Mouse (Mus musculus) hematopoietic multipotent progenitor cell, adult 10-12 weeks (in vitro differentiated cells): Measurements from ENCODE around the gene Tesk2. TPM values are rescaled to one million over a fixed set of nuclear protein-coding genes. Genes with fewer than 3 reads are reported as not detected.

Experiments
- polyA plus RNA-seq: library from polyadenylated mRNA; stranded (reverse); fragments of >175 nt; gene quantifications from 2 replicates; pipeline ENCODE4 v1.2.3, GENCODE M21; 2012; ENCODE audit warnings: low replicate concordance

Tesk2 gene
- 3.9 and 9.9 TPM in 2 replicates for polyA plus RNA-seq

DNA sequence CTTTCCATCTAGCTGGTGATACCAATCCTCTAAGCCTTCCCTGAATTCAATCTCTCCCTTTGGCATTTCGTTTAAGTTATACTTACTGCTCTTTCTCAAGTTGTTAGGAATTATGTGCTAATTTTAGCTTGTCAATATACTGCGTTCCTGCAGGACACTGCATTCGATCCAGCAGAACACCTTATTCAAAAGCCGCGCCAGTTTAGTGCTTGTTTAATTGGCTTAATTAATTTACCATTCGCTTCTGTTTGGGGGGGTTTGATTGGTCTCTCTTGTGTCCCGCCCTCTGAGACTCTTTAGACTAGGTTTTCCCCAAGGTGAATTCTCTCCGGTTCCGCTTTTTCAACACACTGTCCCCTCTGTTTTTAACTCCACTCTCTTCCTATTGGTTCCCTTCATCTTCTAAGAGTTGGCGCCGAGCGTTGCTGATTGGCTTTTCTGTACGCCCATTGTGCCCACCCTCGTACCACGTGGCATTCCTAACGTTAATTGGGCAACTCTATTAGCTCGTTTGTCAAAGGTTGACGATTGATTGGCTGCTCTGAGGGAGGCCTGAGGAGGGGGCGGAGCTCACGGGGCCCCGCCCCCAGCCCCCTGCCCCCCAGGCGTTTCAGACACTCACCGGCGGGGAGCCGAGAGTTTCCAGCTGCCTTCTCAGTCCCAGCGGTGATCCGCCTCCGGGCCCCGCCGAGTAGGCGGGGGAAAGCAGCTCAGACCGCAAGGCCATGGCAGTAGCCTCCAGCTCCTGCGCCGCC is at the start of gene Tesk2:
Tesk2 (plus strand) TSS at position 606 of the 755 bp plus-strand sequence.

DNA sequence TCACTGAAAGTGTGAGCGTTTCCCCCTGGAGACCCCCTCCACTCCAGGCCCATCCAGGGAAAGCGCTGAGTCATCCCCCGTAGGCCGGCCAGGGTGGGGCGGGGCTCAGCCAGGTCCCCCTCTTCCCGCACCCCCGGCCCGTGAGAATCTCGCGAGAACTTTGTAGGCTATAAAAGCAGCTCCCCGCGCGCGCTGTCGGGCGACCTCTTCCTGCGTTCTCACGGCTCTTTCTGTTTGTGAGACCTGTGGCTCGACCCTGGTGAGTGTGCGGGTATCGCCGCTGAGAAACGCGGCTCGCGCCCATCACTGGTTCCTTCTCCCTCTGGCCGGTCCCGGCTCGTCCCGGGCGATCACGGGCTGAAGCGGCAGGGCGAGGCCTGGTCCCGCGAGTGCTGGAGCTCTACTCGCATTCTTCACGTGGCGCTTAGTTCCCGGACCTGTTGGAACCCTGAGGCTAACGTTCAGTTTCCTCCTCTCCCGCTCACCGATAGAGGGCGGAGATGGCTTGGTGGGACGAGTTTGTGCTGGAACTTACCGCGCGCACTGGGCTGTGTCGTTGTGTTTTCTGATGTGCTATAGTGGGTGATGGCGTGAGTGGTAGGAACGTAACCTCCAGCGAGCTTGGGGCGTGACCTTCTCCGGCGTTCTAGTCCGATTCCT is 35.2 kb upstream of the Tesk2 start, which contains the start of gene Prdx1:
Prdx1 (plus strand) TSS at position 143 of the 660 bp plus-strand sequence.

DNA sequence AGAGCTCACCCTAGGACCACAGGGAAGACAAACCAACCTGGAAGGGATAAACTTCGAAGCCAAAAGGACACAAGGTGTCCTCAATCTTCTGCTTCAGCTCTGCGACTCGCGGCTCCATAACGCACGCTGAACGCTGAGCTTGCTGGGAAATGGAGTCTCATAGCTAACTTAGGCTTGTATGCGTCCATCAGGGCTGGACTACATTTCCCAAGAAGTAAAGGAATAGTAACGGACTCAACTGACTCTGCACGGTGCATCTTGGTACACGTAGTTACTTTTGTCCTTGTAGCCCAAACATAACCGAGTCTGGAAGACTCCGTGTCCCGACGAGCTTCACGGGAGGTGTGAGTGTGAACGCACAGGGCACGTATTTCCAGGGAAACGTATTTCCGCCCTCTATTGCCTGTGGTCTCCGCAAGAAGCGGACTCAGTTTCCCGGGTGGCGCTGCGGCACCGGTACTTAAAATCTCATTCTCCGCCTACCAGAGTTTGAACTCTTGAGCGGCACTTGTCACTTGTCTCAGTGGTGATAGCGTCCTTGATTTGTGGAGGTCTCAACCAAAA is 12.5 kb upstream of the Tesk2 start, which contains the start of the genes Mmachc and Ccdc163:
Mmachc (minus strand) TSS at position 206 of the 564 bp plus-strand sequence.
Ccdc163 (plus strand) TSS at position 309 of the 564 bp plus-strand sequence.

DNA sequence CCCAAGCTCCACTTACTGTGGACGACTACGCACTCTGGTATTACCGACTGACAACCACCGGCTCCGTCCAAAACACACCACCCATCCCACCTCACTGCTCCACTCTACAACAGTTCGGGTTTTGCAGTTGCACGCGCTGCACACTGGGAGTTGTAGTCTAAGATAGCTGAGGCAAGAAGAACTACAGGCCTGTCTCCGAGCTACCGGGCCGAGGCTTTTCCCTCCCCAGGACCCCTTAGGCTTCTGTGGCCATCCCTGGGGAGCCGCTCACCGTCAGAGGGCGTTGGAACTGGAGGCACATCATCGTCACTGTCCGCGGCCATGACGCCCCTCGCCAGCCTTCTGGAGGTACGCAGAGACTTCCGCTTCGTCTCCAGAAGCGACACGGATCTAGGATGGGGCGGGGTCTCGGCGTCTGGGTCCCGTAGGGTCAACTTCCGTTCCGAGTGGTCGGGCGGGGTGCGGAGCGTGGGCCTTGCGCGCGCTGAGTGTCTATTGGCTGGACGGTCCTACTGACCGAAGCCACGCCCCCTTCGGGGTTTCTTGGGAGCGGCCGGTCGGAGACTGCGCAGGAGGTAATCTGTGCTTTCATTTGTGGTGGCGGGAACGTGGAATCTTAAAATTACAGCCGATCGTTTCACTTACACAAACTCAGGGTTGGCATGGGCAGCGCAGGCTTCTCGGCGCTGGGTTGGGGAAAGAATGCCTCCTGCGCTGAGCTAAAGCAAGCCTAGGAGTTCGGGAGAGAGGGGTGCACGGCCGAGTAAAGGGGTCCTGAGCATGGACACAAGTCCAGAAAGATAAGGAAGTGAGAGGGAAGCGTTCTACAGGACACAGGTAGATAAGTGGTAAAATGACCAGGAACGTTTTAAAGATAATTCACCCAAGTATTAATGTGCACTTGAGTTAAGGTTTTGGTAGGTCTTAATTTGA is 86.7 kb downstream of the Tesk2 start, which contains the start of the genes Toe1 and Mutyh:
Toe1 (minus strand) TSS at position 444 of the 933 bp plus-strand sequence.
Mutyh (plus strand) TSS at position 527 of the 933 bp plus-strand sequence.

DNA sequence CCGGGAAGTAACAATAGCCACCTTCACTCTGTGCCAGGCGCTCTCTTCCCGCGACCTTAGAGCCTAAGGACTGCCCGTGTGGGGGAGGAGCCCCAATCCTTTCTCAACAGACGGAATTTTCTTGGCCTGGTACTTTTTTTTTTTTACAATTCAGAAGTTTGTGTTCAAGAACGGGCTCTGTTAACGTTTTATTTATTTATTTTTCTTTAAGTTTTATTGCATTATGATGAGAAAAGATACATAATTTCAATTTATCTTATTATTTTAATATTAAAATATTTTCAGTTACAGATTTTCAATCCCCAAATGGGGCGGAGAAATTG is 100.9 kb downstream of the Tesk2 start, which contains the start of gene Hpdl:
Hpdl (minus strand) TSS at position 14 of the 323 bp plus-strand sequence.

Other genes starting within 250 kb of the Tesk2 start
- gene Ipp, start 213.4 kb upstream of the Tesk2 start, polyA plus RNA-seq: 1.3 and 2.6 TPM in 2 replicates
- 0.73 and 3.1 TPM in 2 replicates for gene Tmem69, start 165.0 kb upstream of the Tesk2 start, polyA plus RNA-seq
- gene Gpbp1l1, start 163.3 kb upstream of the Tesk2 start, polyA plus RNA-seq: 32.1 and 56.5 TPM in 2 replicates
- 5.2 and 5.3 TPM in 2 replicates for gene Ccdc17, start 124.3 kb upstream of the Tesk2 start, polyA plus RNA-seq
- 0.47 and 15.0 TPM in 2 replicates for gene Nasp, start 93.0 kb upstream of the Tesk2 start, polyA plus RNA-seq
- gene Akr1a1, start 69.3 kb upstream of the Tesk2 start, polyA plus RNA-seq: 114 and 200 TPM in 2 replicates
- 2.7 and 20.5 TPM in 2 replicates for gene Prdx1, start 35.4 kb upstream of the Tesk2 start, polyA plus RNA-seq
- gene Mmachc, start 12.5 kb upstream of the Tesk2 start, polyA plus RNA-seq: 0.35 and 1.0 TPM in 2 replicates
- gene Ccdc163, start 12.4 kb upstream of the Tesk2 start, polyA plus RNA-seq: 1.2 and 5.7 TPM in 2 replicates
- gene Toe1, start 86.7 kb downstream of the Tesk2 start, polyA plus RNA-seq: 2.3 and 5.9 TPM in 2 replicates
- 13.7 and 19.9 TPM in 2 replicates for gene Mutyh, start 86.8 kb downstream of the Tesk2 start, polyA plus RNA-seq
- gene Hpdl, start 100.8 kb downstream of the Tesk2 start, polyA plus RNA-seq: 0.28 and 0.30 TPM in 2 replicates
- 0.03 and 0.09 TPM in 2 replicates for gene Zswim5, start 156.4 kb downstream of the Tesk2 start, polyA plus RNA-seq